Mouse (Mus musculus) testis, postnatal 14 days (tissue): ENCODE data around the gene Ntpcr.

Source experiments
- DNase-seq: peaks from one replicate; pipeline ENCODE4 v3.0.0; 2021; ENCODE audit warnings: low spot score

Gene Ntpcr

DNA sequence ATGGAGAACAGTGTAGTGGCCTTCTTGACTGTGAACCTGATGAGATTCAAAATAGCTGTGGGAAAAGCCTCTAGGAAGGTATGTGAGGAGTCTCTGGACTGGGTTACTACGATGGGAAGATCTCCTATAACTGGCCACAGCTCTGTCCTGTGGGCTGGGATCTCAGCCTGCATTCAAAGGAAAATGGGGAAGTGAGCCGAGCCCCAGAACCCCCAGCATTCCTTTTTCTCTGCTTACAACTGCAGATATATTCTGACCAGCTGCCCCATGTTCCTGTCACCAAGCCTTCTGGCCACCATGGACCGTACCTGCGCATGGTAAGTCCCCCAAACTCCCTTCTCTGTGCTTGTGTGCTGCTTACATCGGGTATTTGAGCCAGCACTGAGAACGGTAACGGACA lies at the start of gene Ntpcr:
Gene Ntpcr (plus strand): TSS at position 218 of the 400 bp plus-strand sequence.
- DNase-seq, result no peak

DNA sequence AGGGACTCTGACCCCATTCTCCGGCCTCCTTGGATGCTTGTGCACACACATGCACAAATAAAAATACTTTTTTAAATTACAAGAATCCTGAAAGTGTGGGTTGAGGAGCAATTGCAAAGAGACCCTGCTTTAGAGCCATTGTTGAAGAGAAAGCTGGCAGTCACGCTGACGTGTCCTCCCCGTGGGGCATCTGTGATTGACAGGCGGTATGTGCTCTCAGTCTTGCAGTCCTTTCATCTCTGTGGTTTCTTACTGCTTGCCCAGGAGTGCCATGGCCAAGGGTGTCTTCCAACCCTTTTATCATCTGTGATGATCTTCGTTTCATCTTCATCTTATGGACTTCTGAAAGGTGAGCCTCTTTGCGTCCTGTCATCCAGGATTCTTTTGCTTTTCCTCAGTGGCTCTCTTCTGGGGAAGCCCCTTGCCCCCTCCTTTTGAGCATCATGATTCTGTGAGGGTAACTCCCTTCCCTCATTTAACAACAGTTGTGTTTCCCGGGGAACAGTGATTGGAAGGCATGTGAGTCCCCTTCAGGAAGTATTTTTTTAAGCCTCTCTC lies 48.8 kb upstream of the Ntpcr start:
- no peak for DNase-seq

GRCm38 (mm10) chr8:125685216-125685760 lies 44.5 kb upstream of the Ntpcr start:
- no peak for DNase-seq

- DNase-seq, result no peak
Observed at GRCm38 (mm10) chr8:125686221-125686865, 43.4 kb upstream of the Ntpcr start.

- DNase-seq, result no peak
Observed at GRCm38 (mm10) chr8:125690166-125690915, 39.4 kb upstream of the Ntpcr start.

DNA sequence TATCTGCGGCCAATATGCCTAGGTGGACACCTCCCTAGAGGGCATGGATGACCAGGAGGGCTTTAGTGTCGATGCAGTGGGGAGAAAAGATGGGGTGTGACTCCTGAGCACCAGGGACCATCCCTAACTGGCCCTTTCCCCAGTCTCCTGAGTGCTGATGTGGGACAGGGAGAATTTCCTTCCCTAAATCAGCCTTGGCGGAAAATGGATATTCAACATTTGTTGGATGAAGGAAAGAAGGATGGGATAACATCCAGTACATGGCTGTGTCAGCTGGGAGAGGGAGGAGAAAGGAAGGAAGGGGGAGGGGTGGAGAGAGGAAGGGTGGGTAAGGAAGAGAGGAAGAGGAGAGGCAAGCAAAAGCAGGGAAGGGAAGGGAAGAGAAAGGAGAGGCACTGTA lies 38.8 kb upstream of the Ntpcr start:
- no peak for DNase-seq

DNA sequence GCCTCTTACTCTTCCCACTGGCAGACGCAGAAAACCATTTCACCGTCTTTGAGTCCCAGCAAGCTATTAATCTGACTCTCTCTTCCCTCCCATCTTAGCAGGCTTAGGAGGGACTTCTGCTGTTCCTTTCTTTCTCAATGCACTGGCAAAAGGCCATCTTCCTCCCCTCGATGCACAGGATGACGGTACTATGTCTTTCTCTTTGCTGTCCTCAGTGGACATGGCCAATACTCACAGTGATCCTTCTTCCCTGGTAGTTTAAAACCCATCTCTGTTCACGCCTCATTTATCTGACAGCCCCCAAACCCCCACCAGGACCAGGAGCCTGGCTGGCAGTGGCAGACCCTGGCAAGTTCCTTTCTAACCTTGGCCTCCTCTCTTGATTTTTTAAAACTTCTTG lies 37.3 kb upstream of the Ntpcr start:
- DNase-seq, result no peak

- no peak for DNase-seq
Observed at GRCm38 (mm10) chr8:125693197-125693596, 36.6 kb upstream of the Ntpcr start.

- no peak for DNase-seq
Observed at GRCm38 (mm10) chr8:125695951-125696350, 33.8 kb upstream of the Ntpcr start.

DNA sequence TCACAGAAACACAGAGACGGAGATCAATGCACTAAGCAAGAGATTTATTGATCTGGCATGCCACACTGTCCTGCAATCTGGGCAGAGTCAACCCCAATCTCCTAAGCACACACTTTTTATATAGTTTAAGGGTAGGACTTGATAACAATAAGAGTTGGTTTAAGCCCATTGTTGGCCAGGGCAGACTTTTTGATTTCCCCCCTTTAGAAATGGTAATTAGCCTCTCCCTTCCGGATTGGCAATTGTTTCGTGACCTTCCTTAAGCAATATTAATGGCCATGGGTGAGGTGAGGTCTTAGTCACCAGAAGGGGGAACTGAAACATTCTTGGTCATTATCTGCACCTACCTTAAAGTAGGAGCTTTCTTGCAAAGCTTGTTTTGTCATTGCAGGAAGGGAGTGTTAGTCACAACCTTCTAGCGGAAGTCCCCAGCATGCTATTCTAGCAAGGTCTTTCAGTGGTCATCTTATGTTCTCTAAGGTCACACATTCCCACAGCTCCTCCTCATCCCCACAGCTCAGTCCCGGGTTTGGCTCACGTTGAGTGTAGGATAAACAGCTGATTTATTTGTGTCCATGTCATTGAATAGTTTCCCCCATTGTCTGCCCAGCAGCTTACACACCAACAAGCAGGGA lies 30.3 kb upstream of the Ntpcr start:
- no peak for DNase-seq

GRCm38 (mm10) chr8:125700407-125700806 lies 29.4 kb upstream of the Ntpcr start:
- DNase-seq, result no peak

GRCm38 (mm10) chr8:125702868-125703473 lies 26.8 kb upstream of the Ntpcr start:
- DNase-seq, result no peak

DNA sequence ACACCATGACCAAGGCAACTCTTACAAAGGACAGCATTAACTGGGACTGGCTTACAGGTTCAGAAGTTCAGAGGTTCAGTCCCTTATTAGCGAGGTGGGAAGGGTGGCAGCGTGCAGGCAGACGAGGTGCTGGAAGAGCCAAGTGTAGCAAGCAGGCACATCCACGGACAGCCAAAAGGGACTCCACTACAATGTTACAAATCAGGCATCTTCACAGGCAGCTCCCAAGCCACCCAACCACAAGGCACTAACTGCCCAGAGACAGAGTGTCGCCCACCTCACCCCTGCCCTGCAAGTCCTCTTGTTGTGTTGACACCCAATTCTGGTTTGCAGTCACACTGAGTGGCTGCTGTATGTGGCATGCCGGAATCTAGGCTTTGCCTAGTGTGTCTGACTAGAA lies 25.3 kb upstream of the Ntpcr start:
- peak; percentile 41 for DNase-seq

- DNase-seq, result no peak
Observed at GRCm38 (mm10) chr8:125705816-125706215, 23.9 kb upstream of the Ntpcr start.

GRCm38 (mm10) chr8:125709171-125709570 lies 20.6 kb upstream of the Ntpcr start:
- no peak for DNase-seq

DNA sequence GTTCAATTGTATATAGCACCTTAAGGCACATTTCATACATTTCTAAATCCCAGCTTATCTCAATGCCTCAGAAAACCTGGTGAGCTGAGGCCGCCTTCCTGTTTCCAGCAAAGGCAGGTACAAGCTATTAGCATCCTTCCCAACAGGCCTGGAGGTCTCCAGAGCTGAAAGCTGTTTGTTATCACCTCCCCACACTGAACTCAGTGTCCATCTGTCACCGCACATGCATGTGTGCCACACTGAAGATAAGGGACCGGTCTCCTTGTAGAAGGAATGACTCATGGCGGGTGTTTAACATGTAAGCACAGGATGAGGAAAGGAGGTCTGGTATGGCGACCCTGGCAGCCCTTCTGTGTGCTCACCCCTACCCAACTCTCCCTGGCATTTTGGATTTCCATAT lies 18.2 kb upstream of the Ntpcr start:
- no peak for DNase-seq

DNA sequence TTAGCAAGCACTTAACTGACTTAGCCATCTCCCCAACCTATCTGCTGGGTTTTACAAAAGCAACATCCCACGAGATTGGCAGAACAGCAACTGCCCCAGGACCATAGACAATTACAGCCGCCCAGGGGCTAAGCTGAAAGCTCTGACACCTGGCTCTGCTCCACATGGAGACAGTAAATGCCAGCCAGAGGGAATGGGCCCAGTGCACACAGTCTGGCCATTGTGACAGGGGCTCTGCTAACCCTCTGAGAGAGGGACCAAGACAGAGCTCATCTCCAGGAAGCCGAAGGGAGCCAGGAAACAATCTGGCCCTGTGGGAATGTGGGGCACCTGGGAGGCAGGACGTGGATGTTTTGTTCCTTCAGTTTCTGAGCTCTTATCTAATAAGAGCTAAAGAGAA lies 13.6 kb upstream of the Ntpcr start:
- DNase-seq, result no peak

DNA sequence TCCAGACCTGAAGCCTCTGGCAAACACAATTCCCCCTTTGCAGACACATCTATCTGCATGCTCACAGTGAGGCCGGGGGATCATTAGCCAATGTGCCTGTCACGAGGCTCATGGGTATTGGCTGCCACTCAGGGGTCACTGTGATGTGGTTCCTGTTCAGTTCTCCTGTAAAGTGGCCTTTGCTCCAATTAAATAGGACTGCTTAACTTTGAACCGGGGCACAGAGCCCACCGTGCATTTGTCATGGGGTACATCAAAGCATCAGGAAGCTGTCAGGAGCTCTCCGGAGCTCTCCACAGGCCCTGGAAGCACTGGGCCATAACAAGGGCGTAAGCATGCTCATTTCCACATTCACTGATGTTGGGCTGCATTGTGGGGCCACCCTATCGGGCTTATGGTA lies 13.2 kb upstream of the Ntpcr start:
- DNase-seq, result no peak

GRCm38 (mm10) chr8:125718914-125719313 lies 10.8 kb upstream of the Ntpcr start:
- no peak for DNase-seq

- no peak for DNase-seq
Observed at GRCm38 (mm10) chr8:125722675-125723074, 7.1 kb upstream of the Ntpcr start.

DNA sequence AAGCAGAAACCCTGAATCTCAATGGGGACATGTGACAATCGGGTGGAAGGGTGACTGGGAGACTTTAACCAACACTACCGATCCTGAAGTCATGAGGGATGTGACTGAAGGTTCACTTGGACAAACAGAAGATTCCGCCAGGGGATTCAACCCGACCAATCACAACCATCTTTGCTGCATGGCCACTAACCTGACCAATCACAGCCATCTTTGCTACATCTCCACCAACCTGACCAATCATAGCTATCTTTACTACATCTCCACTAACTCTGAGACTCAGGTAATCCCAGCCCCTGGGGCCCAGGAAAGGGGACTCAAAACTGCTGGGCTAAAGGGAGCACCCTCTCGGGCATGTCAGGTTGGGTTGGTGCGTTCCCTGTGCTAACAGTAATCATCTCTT lies 6.3 kb upstream of the Ntpcr start:
- DNase-seq, result peak; percentile 22
